Mouse (Mus musculus) heart, embryonic 11.5 days (tissue): ENCODE data around the gene Pmel. TPM values are rescaled to one million over a fixed set of nuclear protein-coding genes. Genes with fewer than 3 reads are reported as not detected.
A peak's percentile ranks its signal among the peaks of the same experiment; 100 is the strongest.

ENCODE experiments used
- ATAC-seq: fragments of 200-750 bp; cut with Nextera tagmentation; replicated peaks from 2 replicates; pipeline ENCODE4 v1.8.0; 2017; ENCODE audit warnings: moderate library complexity; ENCODE audit not compliant: insufficient number of reproducible peaks, low FRiP score, low TSS enrichment
- H3K27ac ChIP-seq: fragments of 300-500 bp; sonication (generic); 2 replicates; pipeline ENCODE4 v1.5.1; 2014; ENCODE audit warnings: mild to moderate bottlenecking, low read depth, low read length
- H3K27me3 ChIP-seq: fragments of 300-500 bp; sonication (generic); 2 replicates; pipeline ENCODE4 v1.6.1; 2014; ENCODE audit warnings: mild to moderate bottlenecking, low read length, mixed read lengths; ENCODE audit not compliant: control insufficient read depth, insufficient read depth
- H3K36me3 ChIP-seq: fragments of 300-500 bp; sonication (generic); 2 replicates; pipeline ENCODE4 v1.6.1; 2014; ENCODE audit warnings: mild to moderate bottlenecking, low read length, moderate library complexity, mixed read lengths; ENCODE audit not compliant: control insufficient read depth, insufficient read depth
- H3K4me1 ChIP-seq: fragments of 300-500 bp; sonication (generic); 2 replicates; pipeline ENCODE4 v1.6.1; 2014; ENCODE audit warnings: low read length; ENCODE audit not compliant: control insufficient read depth, insufficient read depth
- H3K4me2 ChIP-seq: fragments of 300-500 bp; sonication (generic); 2 replicates; pipeline ENCODE4 v1.6.1; 2014; ENCODE audit warnings: mild to moderate bottlenecking, moderate library complexity
- H3K4me3 ChIP-seq: fragments of 300-500 bp; sonication (generic); 2 replicates; pipeline ENCODE4 v1.5.1; 2014; ENCODE audit warnings: low read depth, low read length
- H3K9ac ChIP-seq: fragments of 300-500 bp; sonication (generic); 2 replicates; pipeline ENCODE4 v1.6.1; 2014; ENCODE audit warnings: mild to moderate bottlenecking, low read depth, low read length, moderate library complexity
- H3K9me3 ChIP-seq: fragments of 300-500 bp; sonication (generic); replicated peaks from 2 replicates; pipeline ENCODE4 v1.6.1; 2016; ENCODE audit warnings: low read length; ENCODE audit not compliant: control insufficient read depth
- WGBS: fragments of 180-500 bp; shearing (Covaris S2); extraction: QIAGEN DNeasy Blood & Tissue Kit; methylation state at CpG from one replicate; pipeline ENCODE4 v1.1.7; 2014; ENCODE audit not compliant: insufficient replicate concordance; 5-methylcytosine and 5-hydroxymethylcytosine counted together
- polyA plus RNA-seq: library from polyadenylated mRNA; unstranded; fragments of >200 nt; fragmentation: Nextera tagmentation; extraction: Ambion mirVana; gene quantifications from 2 replicates; pipeline ENCODE4 v1.2.1, GENCODE M21; 2014

The Pmel gene
- polyA plus RNA-seq, 1 experiment from 2014 or later = 1.5 TPM

GRCm38 (mm10) chr10:128665806-128666205 lies 38.2 kb upstream of the Pmel start:
- no peak overlapping the region for H3K4me3 ChIP-seq
- H3K27me3 ChIP-seq = peaks cover 2% of the 10 kb centered on the region; the same call in 1 of the 2 replicates
- H3K27ac ChIP-seq = no peak overlapping the region
- WGBS = 86% methylated on average over 2 of the region's 2 CpGs
- ATAC-seq = no peak
- H3K9ac ChIP-seq = no peak overlapping the region
- H3K4me2 ChIP-seq = no peak overlapping the region
- H3K4me1 ChIP-seq = no peaks in the 10 kb centered on the region
- H3K36me3 ChIP-seq = no peaks in the 10 kb centered on the region
- no peaks in the 10 kb centered on the region for H3K9me3 ChIP-seq

DNA sequence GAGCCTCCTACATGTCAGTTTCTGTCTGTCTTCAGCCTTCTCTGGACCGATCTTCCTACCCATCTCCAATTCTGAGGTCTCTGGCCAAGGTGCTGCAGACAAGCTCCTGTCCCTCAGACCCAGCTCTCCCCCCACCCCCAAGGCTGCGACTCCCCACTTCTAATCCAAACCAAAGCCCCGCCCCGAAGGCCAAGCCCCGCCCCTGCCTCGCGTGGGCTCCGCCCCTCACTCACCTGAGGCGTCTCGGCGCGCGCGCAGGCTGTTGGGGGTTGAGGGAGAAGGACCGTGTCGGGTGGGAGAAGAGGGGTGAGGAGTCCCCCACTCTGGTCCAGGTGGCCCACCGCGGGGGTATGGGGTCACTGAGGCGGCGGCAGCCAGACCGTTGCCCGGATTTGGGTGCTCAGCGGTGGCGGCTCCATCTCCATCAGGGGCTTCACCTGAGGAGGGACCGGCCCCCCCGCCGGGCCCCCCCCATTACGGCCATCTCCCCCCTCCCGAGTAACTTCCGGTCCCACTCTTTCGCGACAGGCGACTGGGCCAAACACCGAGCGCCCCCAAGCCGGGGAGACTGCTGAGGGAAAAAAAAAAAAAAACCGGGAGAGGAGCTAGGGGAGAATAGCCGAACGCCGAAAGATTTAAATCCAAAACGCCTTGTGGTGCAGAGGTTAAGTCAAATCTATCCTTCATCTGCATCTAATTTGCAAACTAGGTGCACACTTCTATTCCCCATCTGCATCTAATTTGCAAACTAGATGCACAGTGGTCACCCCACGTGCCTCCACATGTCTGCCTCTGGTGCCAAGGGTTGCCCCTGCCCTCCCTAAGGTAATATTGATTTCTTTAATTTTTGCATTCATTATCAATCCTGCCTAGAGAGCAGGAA lies 35.0 kb upstream of the Pmel start:
- 0 out of 2 replicates have a peak overlapping the region, but pooled peaks have one; percentile 35 for H3K27ac ChIP-seq
- under 1% methylated on average over 42 of the region's 42 CpGs for WGBS
- no peak for ATAC-seq
- peaks cover 5% of the 10 kb centered on the region; the same call in 1 of the 2 replicates for H3K4me1 ChIP-seq
- peak overlapping the region; percentile 73 for H3K9ac ChIP-seq
- H3K4me2 ChIP-seq = peak overlapping the region; percentile 95
- peak overlapping the region; percentile 76 for H3K4me3 ChIP-seq
- H3K36me3 ChIP-seq = no peaks in the 10 kb centered on the region
- peaks cover 2% of the 10 kb centered on the region; the same call in 1 of the 2 replicates for H3K27me3 ChIP-seq
- no peaks in the 10 kb centered on the region for H3K9me3 ChIP-seq

GRCm38 (mm10) chr10:128671148-128671547 lies 32.8 kb upstream of the Pmel start:
- Histone ChIP-seq H3K4me3 (no peak overlapping the region), H3K36me3 (no peaks in the 10 kb centered on the region), H3K27ac (no peak overlapping the region), H3K27me3 (peaks cover 2% of the 10 kb centered on the region; the same call in 1 of the 2 replicates), H3K9me3 (no peaks in the 10 kb centered on the region), H3K4me1 (peaks cover 5% of the 10 kb centered on the region; the same call in 1 of the 2 replicates), H3K9ac (no peak overlapping the region), H3K4me2 (no peak overlapping the region)
- 89% methylated on average over 9 of the region's 9 CpGs for WGBS
- ATAC-seq = no peak

- H3K4me1 ChIP-seq = peaks cover 5% of the 10 kb centered on the region; the same call in 1 of the 2 replicates
- peak within 1 kb of the TSS; percentile 67 for H3K9ac ChIP-seq
- under 1% methylated on average over 60 of the region's 60 CpGs for WGBS
- peak; percentile 85 for ATAC-seq
- H3K9me3 ChIP-seq = no peaks in the 10 kb centered on the region
- H3K4me2 ChIP-seq = peak within 1 kb of the TSS; percentile 95
- peak within 1 kb of the TSS; percentile 73 for H3K4me3 ChIP-seq
- no peaks in the 10 kb centered on the region for H3K36me3 ChIP-seq
- H3K27ac ChIP-seq = peak within 1 kb of the TSS; percentile 57
- peaks cover 2% of the 10 kb centered on the region; the same call in 1 of the 2 replicates for H3K27me3 ChIP-seq
These were observed 30.1 kb upstream of the Pmel start, which contains the start of gene Suox for GRCm38 (mm10) chr10:128673763-128674468. Gene Suox, minus strand, starts transcription at chr10:128674073.

GRCm38 (mm10) chr10:128674469-128675008 lies 29.5 kb upstream of the Pmel start:
- Histone ChIP-seq H3K36me3 (peaks cover 1% of the 10 kb centered on the region; the same call in 1 of the 2 replicates), H3K27ac (peak overlapping the region; percentile 57), H3K4me2 (peak overlapping the region; percentile 95), H3K4me3 (peak overlapping the region; percentile 73), H3K4me1 (peaks cover 5% of the 10 kb centered on the region; the same call in 1 of the 2 replicates), H3K9me3 (no peaks in the 10 kb centered on the region), H3K9ac (peak overlapping the region; percentile 67; the same call in 1 of the 2 replicates), H3K27me3 (peaks cover 2% of the 10 kb centered on the region; the same call in 1 of the 2 replicates)
- 5% methylated on average over 9 of the region's 9 CpGs for WGBS
- ATAC-seq = no peak

DNA sequence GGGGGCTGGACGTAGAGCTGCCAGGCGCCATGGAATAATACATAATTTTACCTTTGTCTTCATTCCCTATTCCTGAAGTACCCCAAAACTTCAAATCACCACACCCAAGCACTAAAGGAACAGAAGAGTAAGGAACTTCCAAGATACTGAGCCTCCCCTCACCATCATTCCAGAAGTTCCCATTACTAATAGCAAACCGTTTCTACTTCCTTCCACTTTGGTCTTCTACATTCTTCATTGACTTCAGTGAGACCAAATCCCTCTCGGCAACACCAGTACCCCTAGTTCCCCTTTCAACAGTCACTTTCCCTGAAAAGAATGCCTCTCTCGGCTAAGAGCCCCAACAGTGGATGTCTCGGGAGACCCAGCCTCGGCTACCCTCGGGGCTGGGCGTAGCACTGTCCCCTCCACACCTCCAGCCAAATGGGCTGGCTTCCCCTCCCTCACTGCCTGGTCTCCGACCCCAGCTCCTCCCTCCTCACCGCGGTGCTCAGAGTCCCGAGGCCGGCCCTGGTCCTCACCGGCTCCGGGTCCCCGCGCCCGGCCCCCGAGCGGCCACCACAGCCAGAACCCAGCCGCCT lies 8.5 kb upstream of the Pmel start:
- Histone ChIP-seq H3K27me3 (no peaks in the 10 kb centered on the region), H3K27ac (peak overlapping the region; percentile 96), H3K4me1 (peaks cover 22% of the 10 kb centered on the region), H3K9ac (peak overlapping the region; percentile 96), H3K4me3 (peak overlapping the region; percentile 78), H3K4me2 (peak overlapping the region; percentile 80), H3K36me3 (peaks cover 12% of the 10 kb centered on the region), H3K9me3 (no peaks in the 10 kb centered on the region)
- ATAC-seq = peak; percentile 61; the same call in 1 of the 2 replicates
- WGBS = under 1% methylated on average over 22 of the region's 22 CpGs

DNA sequence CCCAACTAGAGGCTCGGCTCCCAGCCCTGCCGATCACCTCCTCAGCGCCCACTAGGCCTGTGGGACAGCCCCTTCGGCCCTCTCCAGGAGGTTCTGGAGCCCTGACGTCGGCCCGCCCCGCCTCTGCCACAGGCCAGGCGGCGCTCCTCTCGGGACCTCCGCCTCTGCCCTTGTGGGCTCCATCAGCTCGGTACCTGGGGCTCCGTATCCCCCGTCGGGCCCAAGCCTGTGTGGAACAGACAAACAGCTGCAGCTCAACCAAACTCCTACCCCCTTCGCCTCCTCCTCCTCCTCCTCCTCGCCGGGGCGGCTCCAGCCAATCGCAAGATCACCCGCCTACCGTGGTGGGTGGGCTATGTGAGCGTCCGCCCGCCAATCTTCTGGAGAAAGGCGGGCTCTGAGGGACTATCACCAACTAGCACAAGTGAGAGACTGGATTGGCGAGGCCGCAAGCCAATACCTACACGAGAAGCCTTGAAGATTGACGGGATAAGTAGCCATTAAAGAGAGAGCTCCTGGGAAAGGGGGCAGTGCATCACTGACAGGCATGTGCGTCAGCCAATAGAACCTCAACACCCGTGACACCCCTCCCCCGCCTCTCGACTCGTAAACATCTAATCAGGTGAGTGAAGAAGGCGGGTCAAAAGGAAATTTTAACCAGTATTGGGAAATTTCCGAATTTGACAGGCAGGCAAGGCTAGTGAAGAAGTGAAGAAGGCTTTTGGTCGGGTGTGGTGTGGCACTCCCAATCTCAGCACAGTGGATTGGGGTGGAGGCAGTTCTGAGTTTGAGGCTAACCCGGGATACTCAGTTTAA lies 7.8 kb upstream of the Pmel start, which contains the start of gene Rab5b:
Rab5b (minus strand) TSS at position 273 of the 816 bp plus-strand sequence.
- peaks cover 22% of the 10 kb centered on the region for H3K4me1 ChIP-seq
- peak; percentile 98 for ATAC-seq
- H3K27me3 ChIP-seq = no peaks in the 10 kb centered on the region
- H3K4me2 ChIP-seq = peak within 1 kb of the TSS; percentile 80
- H3K9ac ChIP-seq = peak within 1 kb of the TSS; percentile 96
- H3K9me3 ChIP-seq = no peaks in the 10 kb centered on the region
- WGBS = under 1% methylated on average over 39 of the region's 40 CpGs
- peak within 1 kb of the TSS; percentile 78 for H3K4me3 ChIP-seq
- peak within 1 kb of the TSS; percentile 96 for H3K27ac ChIP-seq
- H3K36me3 ChIP-seq = peaks cover 17% of the 10 kb centered on the region
